Mouse (Mus musculus): ENCODE data around the gene Btg4.
A peak's percentile ranks its signal among the peaks of the same experiment; 100 is the strongest.

The Btg4 gene

DNA sequence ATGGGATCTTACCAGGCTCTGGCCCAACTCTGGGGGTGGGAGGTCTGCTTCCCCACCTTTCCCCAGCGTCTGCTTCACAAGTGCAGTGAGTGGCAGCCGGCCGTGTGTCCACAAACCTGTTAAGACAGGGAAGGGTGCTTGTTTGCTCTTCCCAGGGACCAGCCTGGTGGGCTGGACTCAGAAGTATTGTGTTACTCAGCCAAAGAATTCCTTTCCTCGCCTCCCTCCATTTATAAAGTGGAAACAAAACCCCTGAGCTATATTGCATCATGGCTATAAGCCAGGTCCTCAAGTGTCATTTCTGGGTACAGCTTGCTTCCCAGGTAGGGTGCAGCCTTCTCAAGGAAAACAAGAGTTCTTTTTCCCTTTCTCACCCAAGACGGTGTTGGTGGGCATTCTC lies 108.0 kb downstream of the Btg4 start:
- peak; percentile 43 to 76 for DNase-seq

DNA sequence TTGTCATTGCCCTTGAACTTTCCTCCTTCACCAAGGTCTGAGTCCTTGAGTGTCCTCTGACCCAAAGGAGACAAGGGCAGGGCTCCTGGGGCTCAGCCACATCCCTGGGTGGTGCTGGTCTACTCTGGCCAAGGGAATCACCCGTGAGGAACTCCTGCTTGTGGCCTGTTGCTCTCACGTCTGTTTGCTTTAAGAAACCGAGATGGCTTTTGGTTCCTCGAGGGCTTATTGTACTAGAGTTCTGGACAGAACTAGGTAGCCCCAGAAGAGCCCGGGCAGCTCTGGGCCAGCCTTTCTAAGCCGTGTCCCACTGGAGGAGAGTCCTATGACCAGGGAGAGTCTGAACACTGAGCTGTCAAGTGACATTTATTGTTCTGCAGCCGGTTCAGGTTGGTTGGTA lies 108.4 kb downstream of the Btg4 start:
- peak in 1 of 2 experiments; percentile 15 for DNase-seq

Measured in lung, postnatal 4 days (tissue).